Mouse (Mus musculus): ENCODE data around the gene Aoah. TPM values are rescaled to one million over a fixed set of nuclear protein-coding genes. Genes with fewer than 3 reads are reported as not detected.

Gene Aoah
- polyA plus RNA-seq, 1 experiment = 0.77 TPM

- Histone ChIP-seq H3K4me3 (ENCODE audit: low read depth, low read length) (no peak overlapping the region), H3K4me1 (ENCODE audit: control insufficient read depth, insufficient read depth, insufficient read length, low read length) (peaks cover 6% of the 10 kb centered on the region; the same call in 1 of the 2 replicates), H3K36me3 (ENCODE audit: control insufficient read depth, insufficient read depth, low read length) (no peaks in the 10 kb centered on the region), H3K27me3 (ENCODE audit: control insufficient read depth, insufficient read depth, low read length) (no peaks in the 10 kb centered on the region), H3K27ac (ENCODE audit: insufficient read depth, low read depth, low read length) (no peak overlapping the region)
- 81% methylated on average over 4 of the region's 4 CpGs for WGBS
- TF ChIP-seq POLR2A (IDR thresholded peaks at IDR 0.05; ENCODE audit: low read depth, low read length) (no peak), CTCF (IDR thresholded peaks at IDR 0.05; ENCODE audit: extremely low read depth, insufficient read length, insufficient replicate concordance, low read depth, low read length) (no peak)
Observed at GRCm38 (mm10) chr13:20904118-20904517, 110.2 kb downstream of the Aoah start.

GRCm38 (mm10) chr13:20905195-20905594 is 111.3 kb downstream of the Aoah start:
- 76% methylated on average over 2 of the region's 2 CpGs for WGBS
- peaks cover 6% of the 10 kb centered on the region; the same call in 1 of the 2 replicates for H3K4me1 ChIP-seq (ENCODE audit: control insufficient read depth, insufficient read depth, insufficient read length, low read length)
- H3K36me3 ChIP-seq (ENCODE audit: control insufficient read depth, insufficient read depth, low read length) = no peaks in the 10 kb centered on the region
- TF ChIP-seq POLR2A (IDR thresholded peaks at IDR 0.05; ENCODE audit: low read depth, low read length) (no peak), CTCF (IDR thresholded peaks at IDR 0.05; ENCODE audit: extremely low read depth, insufficient read length, insufficient replicate concordance, low read depth, low read length) (no peak)
- no peaks in the 10 kb centered on the region for H3K27me3 ChIP-seq (ENCODE audit: control insufficient read depth, insufficient read depth, low read length)
- no peak overlapping the region for H3K4me3 ChIP-seq (ENCODE audit: low read depth, low read length)
- H3K27ac ChIP-seq (ENCODE audit: insufficient read depth, low read depth, low read length) = no peak overlapping the region

GRCm38 (mm10) chr13:20916698-20917511 is 123.0 kb downstream of the Aoah start:
- Histone ChIP-seq H3K27me3 (ENCODE audit: control insufficient read depth, insufficient read depth, low read length) (no peaks in the 10 kb centered on the region), H3K36me3 (ENCODE audit: control insufficient read depth, insufficient read depth, low read length) (no peaks in the 10 kb centered on the region), H3K27ac (ENCODE audit: insufficient read depth, low read depth, low read length) (no peak overlapping the region), H3K4me1 (ENCODE audit: control insufficient read depth, insufficient read depth, insufficient read length, low read length) (peaks cover 1% of the 10 kb centered on the region; the same call in 1 of the 2 replicates), H3K4me3 (ENCODE audit: low read depth, low read length) (no peak overlapping the region)
- TF ChIP-seq POLR2A (IDR thresholded peaks at IDR 0.05; ENCODE audit: low read depth, low read length) = no peak
- no peak for TF ChIP-seq CTCF (IDR thresholded peaks at IDR 0.05; ENCODE audit: extremely low read depth, insufficient read length, insufficient replicate concordance, low read depth, low read length)
- 71% methylated on average over 10 of the region's 10 CpGs for WGBS

- 85% methylated on average over 3 of the region's 3 CpGs for WGBS
- TF ChIP-seq CTCF (IDR thresholded peaks at IDR 0.05; ENCODE audit: extremely low read depth, insufficient read length, insufficient replicate concordance, low read depth, low read length) = no peak
- no peak for TF ChIP-seq POLR2A (IDR thresholded peaks at IDR 0.05; ENCODE audit: low read depth, low read length)
- H3K4me3 ChIP-seq (ENCODE audit: low read depth, low read length) = no peak overlapping the region
- no peak overlapping the region for H3K27ac ChIP-seq (ENCODE audit: insufficient read depth, low read depth, low read length)
- H3K27me3 ChIP-seq (ENCODE audit: control insufficient read depth, insufficient read depth, low read length) = no peaks in the 10 kb centered on the region
- H3K4me1 ChIP-seq (ENCODE audit: control insufficient read depth, insufficient read depth, insufficient read length, low read length) = peaks cover 1% of the 10 kb centered on the region; the same call in 1 of the 2 replicates
- no peaks in the 10 kb centered on the region for H3K36me3 ChIP-seq (ENCODE audit: control insufficient read depth, insufficient read depth, low read length)
Observed at GRCm38 (mm10) chr13:20920401-20920800, 126.5 kb downstream of the Aoah start.

- no peak overlapping the region for H3K4me3 ChIP-seq (ENCODE audit: low read depth, low read length)
- H3K36me3 ChIP-seq (ENCODE audit: control insufficient read depth, insufficient read depth, low read length) = no peaks in the 10 kb centered on the region
- H3K4me1 ChIP-seq (ENCODE audit: control insufficient read depth, insufficient read depth, insufficient read length, low read length) = no peaks in the 10 kb centered on the region
- no peaks in the 10 kb centered on the region for H3K27me3 ChIP-seq (ENCODE audit: control insufficient read depth, insufficient read depth, low read length)
- TF ChIP-seq CTCF (IDR thresholded peaks at IDR 0.05; ENCODE audit: extremely low read depth, insufficient read length, insufficient replicate concordance, low read depth, low read length) (no peak), POLR2A (IDR thresholded peaks at IDR 0.05; ENCODE audit: low read depth, low read length) (no peak)
- no peak overlapping the region for H3K27ac ChIP-seq (ENCODE audit: insufficient read depth, low read depth, low read length)
Observed at GRCm38 (mm10) chr13:20936016-20936415, 142.1 kb downstream of the Aoah start.

- Histone ChIP-seq H3K4me1 (ENCODE audit: control insufficient read depth, insufficient read depth, insufficient read length, low read length) (no peaks in the 10 kb centered on the region), H3K4me3 (ENCODE audit: low read depth, low read length) (no peak overlapping the region), H3K36me3 (ENCODE audit: control insufficient read depth, insufficient read depth, low read length) (no peaks in the 10 kb centered on the region), H3K27me3 (ENCODE audit: control insufficient read depth, insufficient read depth, low read length) (no peaks in the 10 kb centered on the region), H3K27ac (ENCODE audit: insufficient read depth, low read depth, low read length) (no peak overlapping the region)
- TF ChIP-seq CTCF (IDR thresholded peaks at IDR 0.05; ENCODE audit: extremely low read depth, insufficient read length, insufficient replicate concordance, low read depth, low read length) = peak; percentile 82; the same call in 1 of the 2 replicates
- TF ChIP-seq POLR2A (IDR thresholded peaks at IDR 0.05; ENCODE audit: low read depth, low read length) = no peak
- 9% methylated on average over 5 of the region's 5 CpGs for WGBS
Observed at GRCm38 (mm10) chr13:20937452-20937851, 143.5 kb downstream of the Aoah start.

- Histone ChIP-seq H3K27me3 (ENCODE audit: control insufficient read depth, insufficient read depth, low read length) (no peaks in the 10 kb centered on the region), H3K36me3 (ENCODE audit: control insufficient read depth, insufficient read depth, low read length) (no peaks in the 10 kb centered on the region), H3K4me3 (ENCODE audit: low read depth, low read length) (no peak overlapping the region), H3K27ac (ENCODE audit: insufficient read depth, low read depth, low read length) (no peak overlapping the region), H3K4me1 (ENCODE audit: control insufficient read depth, insufficient read depth, insufficient read length, low read length) (no peaks in the 10 kb centered on the region)
- WGBS = 83% methylated on average over 6 of the region's 6 CpGs
- TF ChIP-seq CTCF (IDR thresholded peaks at IDR 0.05; ENCODE audit: extremely low read depth, insufficient read length, insufficient replicate concordance, low read depth, low read length) (no peak), POLR2A (IDR thresholded peaks at IDR 0.05; ENCODE audit: low read depth, low read length) (no peak)
Observed at GRCm38 (mm10) chr13:20939099-20939498, 145.2 kb downstream of the Aoah start.
